Mouse (Mus musculus) heart, embryonic 10.5 days (tissue): Measurements from ENCODE around the gene Hist1h4m. TPM values are rescaled to one million over a fixed set of nuclear protein-coding genes. Genes with fewer than 3 reads are reported as not detected.
"Not testable (repeated sequence)": the region's sequence is repeated elsewhere in the genome, so short reads cannot be mapped to it uniquely, and the experiment has no call there.

Experiments used
- DNase-seq: peaks from one replicate; pipeline ENCODE4 v3.0.0-alpha.2; 2017; ENCODE audit warnings: low spot score
- H3K27ac ChIP-seq: fragments of 300-500 bp; sonication (generic); 2 replicates; pipeline ENCODE4 v1.5.1; 2016; ENCODE audit warnings: mild to moderate bottlenecking
- H3K27me3 ChIP-seq: fragments of 300-500 bp; sonication (generic); 2 replicates; pipeline ENCODE4 v1.6.1; 2016; ENCODE audit warnings: mild to moderate bottlenecking; ENCODE audit not compliant: poor library complexity, insufficient read depth, severe bottlenecking
- H3K36me3 ChIP-seq: fragments of 300-500 bp; sonication (generic); 2 replicates; pipeline ENCODE4 v1.6.1; 2016; ENCODE audit warnings: mild to moderate bottlenecking, moderate library complexity
- H3K4me1 ChIP-seq: fragments of 300-500 bp; sonication (generic); 2 replicates; pipeline ENCODE4 v1.6.1; 2016; ENCODE audit warnings: mild to moderate bottlenecking
- H3K4me3 ChIP-seq: fragments of 300-500 bp; sonication (generic); 2 replicates; pipeline ENCODE4 v1.5.1; 2016; ENCODE audit warnings: mild to moderate bottlenecking, moderate library complexity
- H3K9me3 ChIP-seq: fragments of 300-500 bp; sonication (generic); 2 replicates; pipeline ENCODE4 v1.6.1; 2016; ENCODE audit warnings: mild to moderate bottlenecking, moderate library complexity
- WGBS: fragments of 180-500 bp; shearing (Covaris S2); methylation state at CpG from one replicate; pipeline ENCODE4 v1.1.7; 2016; 5-methylcytosine and 5-hydroxymethylcytosine counted together
- polyA plus RNA-seq: library from polyadenylated mRNA; unstranded; fragments of >200 nt; fragmentation: Nextera tagmentation; extraction: Ambion mirVana; gene quantifications from 2 replicates; pipeline ENCODE4 v1.2.1, GENCODE M21; 2016

Gene Hist1h4m
- polyA plus RNA-seq, 1 experiment from 2014 or later: not detected

DNA sequence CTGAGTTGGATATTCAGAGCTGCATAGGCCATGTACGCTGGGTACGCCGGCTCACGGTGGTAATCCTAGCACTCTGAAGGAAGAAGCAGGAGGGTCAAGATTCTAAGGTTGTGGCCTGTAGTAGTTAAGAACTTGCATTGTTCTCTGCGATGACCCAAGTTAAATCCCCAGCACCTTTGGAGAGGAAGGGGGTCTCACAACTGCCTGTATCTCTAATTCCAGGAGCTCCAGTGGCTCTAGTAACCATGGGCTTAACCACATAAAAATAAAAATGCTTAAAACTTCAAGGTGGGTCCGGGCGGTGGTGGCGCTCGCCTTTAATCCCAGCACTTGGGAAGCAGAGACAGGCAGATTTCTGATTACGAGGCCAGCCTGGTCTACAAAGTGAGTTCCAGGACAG lies 18.8 kb downstream of the Hist1h4m start:
- H3K9me3 ChIP-seq: no peaks in the 10 kb centered on the region
- H3K36me3 ChIP-seq: no peaks in the 10 kb centered on the region
- no peak for DNase-seq
- 81% methylated on average over 10 of the region's 10 CpGs for WGBS
- no peak overlapping the region for H3K4me3 ChIP-seq
- H3K4me1 ChIP-seq: no peaks in the 10 kb centered on the region
- H3K27me3 ChIP-seq: no peaks in the 10 kb centered on the region
- H3K27ac ChIP-seq: no peak overlapping the region

GRCm38 (mm10) chr13:21831418-21832394 lies 20.2 kb downstream of the Hist1h4m start, which contains the start of gene Hist1h4n:
Gene Hist1h4n (minus strand): TSS chr13:21832196.
- under 1% methylated on average over 26 of the region's 58 CpGs for WGBS
- H3K27ac ChIP-seq, DNase-seq, H3K9me3 ChIP-seq, H3K27me3 ChIP-seq, H3K4me1 ChIP-seq, H3K36me3 ChIP-seq: not testable (repeated sequence)
- H3K4me3 ChIP-seq: peak within 1 kb of the TSS; percentile 24; the same call in 1 of the 2 replicates

DNA sequence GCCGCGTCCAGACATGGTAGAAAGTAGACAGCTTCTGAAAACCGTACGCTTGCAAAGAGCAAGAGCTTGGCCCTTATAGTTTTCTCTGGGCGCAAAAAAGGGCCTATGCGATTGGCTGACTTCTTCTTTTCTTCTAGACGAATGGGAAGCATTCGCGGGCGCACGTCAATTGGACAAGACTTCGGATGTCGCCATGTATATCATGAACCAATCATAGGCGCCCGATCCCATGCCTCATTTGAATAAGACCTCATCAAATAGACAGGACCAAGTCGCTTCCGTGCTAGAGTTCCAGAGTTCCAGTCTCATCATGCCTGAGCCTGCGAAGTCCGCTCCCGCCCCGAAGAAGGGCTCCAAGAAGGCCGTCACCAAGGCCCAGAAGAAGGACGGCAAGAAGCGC lies 21.9 kb downstream of the Hist1h4m start, which contains the start of the genes Hist1h2ap and Hist1h2br:
Hist1h2ap (minus strand) TSS at position 47 of the 400 bp plus-strand sequence.
Hist1h2br (plus strand) TSS at position 283 of the 400 bp plus-strand sequence.
- H3K27me3 ChIP-seq, H3K4me1 ChIP-seq, DNase-seq, H3K36me3 ChIP-seq, H3K27ac ChIP-seq, H3K9me3 ChIP-seq, H3K4me3 ChIP-seq: not testable (repeated sequence)
- no CpG with 5 or more reads among the region's 24 CpGs for WGBS

DNA sequence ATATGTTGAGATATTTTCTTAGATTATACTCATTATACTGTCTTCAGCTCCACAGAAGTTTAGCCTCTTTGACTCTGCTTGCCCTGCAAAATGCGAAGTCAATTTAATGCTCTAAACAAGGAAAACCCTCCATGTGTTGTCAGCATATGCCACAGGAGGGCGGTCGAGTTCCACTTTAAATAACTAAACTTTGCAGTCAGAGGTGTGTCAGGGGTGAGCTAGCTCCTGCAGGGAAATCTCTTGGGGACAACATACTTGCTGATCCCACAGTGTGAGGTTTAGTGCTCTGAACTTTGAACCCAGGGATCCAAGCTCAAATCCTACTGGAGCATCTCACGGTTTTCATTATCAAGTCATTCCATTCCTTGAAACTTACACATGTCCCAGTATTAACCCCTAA lies 29.0 kb downstream of the Hist1h4m start:
- not testable (repeated sequence) for H3K9me3 ChIP-seq, H3K27me3 ChIP-seq, H3K4me3 ChIP-seq, H3K4me1 ChIP-seq, H3K27ac ChIP-seq, DNase-seq, H3K36me3 ChIP-seq
- WGBS: no CpG with 5 or more reads among the region's 4 CpGs

- not testable (repeated sequence) for H3K36me3 ChIP-seq, H3K9me3 ChIP-seq, DNase-seq, H3K27me3 ChIP-seq, H3K4me3 ChIP-seq, H3K27ac ChIP-seq, H3K4me1 ChIP-seq
Measured at GRCm38 (mm10) chr13:21846356-21846755, 34.8 kb downstream of the Hist1h4m start.

- Histone ChIP-seq H3K27ac (no peak overlapping the region), H3K36me3 (no peaks in the 10 kb centered on the region), H3K9me3 (no peaks in the 10 kb centered on the region), H3K4me1 (peaks cover 8% of the 10 kb centered on the region), H3K4me3 (peak overlapping the region; percentile 22; the same call in 1 of the 2 replicates), H3K27me3 (no peaks in the 10 kb centered on the region)
- no peak for DNase-seq
- WGBS: 14% methylated on average over 8 of the region's 8 CpGs
Measured at GRCm38 (mm10) chr13:21847883-21848282, 36.3 kb downstream of the Hist1h4m start.

DNA sequence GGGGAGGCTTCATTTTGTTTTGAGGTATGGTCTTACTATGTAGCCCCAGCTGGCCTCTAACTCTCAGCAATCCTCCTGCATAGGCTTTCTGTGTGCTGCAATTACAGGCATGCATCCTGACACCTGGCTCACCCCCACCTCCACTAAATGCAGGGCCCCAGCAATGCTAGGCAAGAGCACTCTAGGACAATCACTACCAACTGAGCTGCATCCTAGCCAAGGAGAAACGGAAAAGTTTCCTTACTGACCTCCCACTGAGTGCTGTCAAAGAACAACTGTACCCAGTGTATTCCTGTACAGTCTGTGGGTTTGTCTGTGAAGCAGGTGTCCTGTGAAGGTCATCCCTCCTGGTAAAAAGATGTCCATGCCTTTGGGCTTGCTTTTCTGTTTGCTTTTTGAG lies 39.1 kb downstream of the Hist1h4m start:
- WGBS: 33% methylated on average over 1 of the region's 1 CpGs
- peaks cover 11% of the 10 kb centered on the region for H3K4me1 ChIP-seq
- H3K9me3 ChIP-seq, H3K4me3 ChIP-seq, DNase-seq, H3K36me3 ChIP-seq, H3K27me3 ChIP-seq, H3K27ac ChIP-seq: not testable (repeated sequence)

- no peaks in the 10 kb centered on the region for H3K27me3 ChIP-seq
- H3K9me3 ChIP-seq: no peaks in the 10 kb centered on the region
- WGBS: 40% methylated on average over 3 of the region's 3 CpGs
- DNase-seq: peak; percentile 75
- no peak overlapping the region for H3K4me3 ChIP-seq
- no peaks in the 10 kb centered on the region for H3K36me3 ChIP-seq
- H3K27ac ChIP-seq: peak overlapping the region; percentile 80
- peaks cover 11% of the 10 kb centered on the region for H3K4me1 ChIP-seq
Measured at GRCm38 (mm10) chr13:21852215-21852945, 40.8 kb downstream of the Hist1h4m start.

DNA sequence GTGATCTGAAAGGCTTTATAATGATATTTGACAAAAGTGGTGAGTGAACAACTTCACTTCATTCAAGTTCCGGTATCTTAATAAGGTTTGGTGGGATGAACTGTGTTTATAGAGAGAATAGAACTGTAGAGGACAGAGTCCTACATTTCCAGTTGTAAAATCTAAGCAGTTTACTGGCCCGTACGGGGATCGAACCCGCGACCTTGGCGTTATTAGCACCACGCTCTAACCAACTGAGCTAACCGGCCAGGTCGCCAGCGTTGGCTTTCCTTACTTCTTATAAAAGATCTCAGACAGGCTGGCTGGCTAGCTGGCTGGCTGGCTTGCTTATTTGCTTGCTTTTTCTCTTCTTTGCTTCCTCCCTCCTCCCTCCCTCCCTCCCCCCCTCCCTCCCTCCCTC lies 43.6 kb downstream of the Hist1h4m start:
- peak overlapping the region; percentile 6; the same call in 1 of the 2 replicates for H3K27ac ChIP-seq
- WGBS: under 1% methylated on average over 11 of the region's 11 CpGs
- no peaks in the 10 kb centered on the region for H3K36me3 ChIP-seq
- no peaks in the 10 kb centered on the region for H3K9me3 ChIP-seq
- H3K4me1 ChIP-seq: peaks cover 11% of the 10 kb centered on the region
- no peaks in the 10 kb centered on the region for H3K27me3 ChIP-seq
- H3K4me3 ChIP-seq: peak overlapping the region; percentile 63
- DNase-seq: peak; percentile 92

DNA sequence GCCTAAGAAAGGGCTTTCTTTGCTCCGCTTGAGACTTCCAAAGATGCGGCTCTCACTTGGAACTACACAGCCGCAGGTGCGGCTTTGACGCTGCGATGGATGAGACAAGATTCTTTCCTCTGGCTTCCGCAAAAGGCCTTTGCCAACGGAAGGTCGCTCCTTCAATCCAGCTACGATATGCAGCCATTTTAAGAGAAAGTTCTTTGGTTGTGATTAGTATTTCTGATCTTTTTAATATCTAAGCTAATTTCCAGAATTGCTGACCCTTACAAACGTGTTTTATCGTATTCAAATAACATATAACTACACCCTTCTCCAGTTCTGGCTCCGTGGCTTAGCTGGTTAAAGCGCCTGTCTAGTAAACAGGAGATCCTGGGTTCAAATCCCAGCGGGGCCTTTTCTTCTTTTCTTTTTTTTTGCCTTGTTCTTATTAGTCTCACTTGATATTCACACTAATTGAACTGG lies 44.2 kb downstream of the Hist1h4m start:
- peak overlapping the region; percentile 63 for H3K4me3 ChIP-seq
- no peaks in the 10 kb centered on the region for H3K27me3 ChIP-seq
- peak overlapping the region; percentile 42; the same call in 1 of the 2 replicates for H3K27ac ChIP-seq
- H3K9me3 ChIP-seq: no peaks in the 10 kb centered on the region
- whole genome bisulfite sequencing: under 1% methylated on average over 15 of the region's 15 CpGs
- peak; percentile 77 for DNase-seq
- H3K36me3 ChIP-seq: no peaks in the 10 kb centered on the region
- H3K4me1 ChIP-seq: peaks cover 11% of the 10 kb centered on the region

- H3K27ac ChIP-seq: no peak overlapping the region
- H3K4me3 ChIP-seq: no peak overlapping the region
- WGBS: 10% methylated on average over 5 of the region's 5 CpGs
- peak; percentile 77 for DNase-seq
- no peaks in the 10 kb centered on the region for H3K27me3 ChIP-seq
- no peaks in the 10 kb centered on the region for H3K9me3 ChIP-seq
- H3K36me3 ChIP-seq: no peaks in the 10 kb centered on the region
- 0 out of 2 replicates have a peak, but pooled peaks cover 2% of the 10 kb centered on the region for H3K4me1 ChIP-seq
Measured at GRCm38 (mm10) chr13:21861608-21862007, 50.1 kb downstream of the Hist1h4m start.
